Mouse (Mus musculus) hindbrain, embryonic 15.5 days (tissue): ENCODE measurements around the gene B3glct. TPM values are rescaled to one million over a fixed set of nuclear protein-coding genes. Genes with fewer than 3 reads are reported as not detected.

Experiments
- ATAC-seq: fragments of 200-750 bp; cut with Nextera tagmentation; 2 replicates; pipeline ENCODE4 v1.8.0; 2017; ENCODE audit warnings: low read depth, moderate number of reproducible peaks, moderate TSS enrichment; ENCODE audit not compliant: low FRiP score
- H3K27ac ChIP-seq: fragments of 300-500 bp; sonication (generic); replicated peaks from 2 replicates; pipeline ENCODE4 v1.5.1; 2015; ENCODE audit warnings: mild to moderate bottlenecking, inconsistent platforms
- H3K27me3 ChIP-seq: fragments of 300-500 bp; sonication (generic); 2 replicates; pipeline ENCODE4 v1.6.1; 2015; ENCODE audit warnings: control low read depth, inconsistent platforms
- H3K36me3 ChIP-seq: fragments of 300-500 bp; sonication (generic); 2 replicates; pipeline ENCODE4 v1.6.1; 2015; ENCODE audit warnings: control low read depth, inconsistent platforms
- H3K4me1 ChIP-seq: fragments of 300-500 bp; sonication (generic); replicated peaks from 2 replicates; pipeline ENCODE4 v1.6.1; 2015; ENCODE audit warnings: control low read depth, inconsistent platforms
- H3K4me2 ChIP-seq: fragments of 300-500 bp; sonication (generic); 2 replicates; pipeline ENCODE4 v1.6.1; 2015; ENCODE audit warnings: moderate library complexity, mild to moderate bottlenecking, inconsistent platforms
- H3K4me3 ChIP-seq: fragments of 300-500 bp; sonication (generic); 2 replicates; pipeline ENCODE4 v1.5.1; 2015; ENCODE audit warnings: mild to moderate bottlenecking, inconsistent platforms
- H3K9ac ChIP-seq: fragments of 300-500 bp; sonication (generic); 2 replicates; pipeline ENCODE4 v1.6.1; 2015; ENCODE audit warnings: inconsistent platforms
- H3K9me3 ChIP-seq: fragments of 300-500 bp; sonication (generic); 2 replicates; pipeline ENCODE4 v1.6.1; 2016; ENCODE audit warnings: control low read depth, inconsistent platforms
- WGBS: fragments of 180-500 bp; shearing (Covaris S2); methylation state at CpG from one replicate; pipeline ENCODE4 v1.1.7; 2015; 5-methylcytosine and 5-hydroxymethylcytosine counted together
- polyA plus RNA-seq: library from polyadenylated mRNA; unstranded; fragments of >200 nt; fragmentation: Nextera tagmentation; extraction: Ambion mirVana; gene quantifications from 2 replicates; pipeline ENCODE4 v1.2.1, GENCODE M21; 2015

Gene B3glct
- polyA plus RNA-seq, 1 experiment from 2014 or later, result 14.8 TPM

DNA sequence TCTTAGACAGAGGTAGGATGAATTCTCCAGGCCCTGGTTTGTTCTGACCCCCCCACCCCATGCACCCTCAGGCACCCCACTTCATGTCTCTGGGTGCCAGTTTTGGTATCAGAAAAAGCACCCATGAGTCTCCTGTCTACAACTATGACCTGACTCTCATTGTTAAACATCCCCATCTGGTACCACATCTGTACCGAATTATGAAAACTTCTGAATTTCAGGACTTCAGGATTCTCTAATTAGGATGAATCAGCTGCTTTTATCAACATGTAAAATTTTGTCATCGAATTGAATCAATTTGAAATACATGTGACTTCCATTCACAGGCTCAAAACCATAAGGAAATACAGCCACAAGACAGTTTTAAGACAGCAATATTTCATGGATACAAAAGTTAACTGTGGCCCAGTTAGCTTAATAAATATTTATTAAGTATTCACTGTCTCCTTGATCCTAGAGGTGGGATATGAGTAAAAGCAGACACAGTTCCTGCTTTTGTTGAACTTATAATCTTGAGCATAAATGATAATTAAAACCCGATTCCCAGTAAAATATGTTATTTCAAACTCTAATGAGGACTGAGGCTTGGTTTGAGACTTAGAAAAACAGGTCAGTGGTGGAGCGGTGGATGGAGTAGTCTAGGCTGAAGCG is 89.7 kb downstream of the B3glct start:
- Histone ChIP-seq H3K4me1 (no peaks in the 10 kb centered on the region), H3K9me3 (no peaks in the 10 kb centered on the region), H3K4me3 (no peak overlapping the region), H3K27ac (no peak overlapping the region), H3K4me2 (no peak overlapping the region), H3K36me3 (no peaks in the 10 kb centered on the region), H3K27me3 (no peaks in the 10 kb centered on the region), H3K9ac (no peak overlapping the region)
- no peak for ATAC-seq
- 93% methylated on average over 5 of the region's 5 CpGs for WGBS

DNA sequence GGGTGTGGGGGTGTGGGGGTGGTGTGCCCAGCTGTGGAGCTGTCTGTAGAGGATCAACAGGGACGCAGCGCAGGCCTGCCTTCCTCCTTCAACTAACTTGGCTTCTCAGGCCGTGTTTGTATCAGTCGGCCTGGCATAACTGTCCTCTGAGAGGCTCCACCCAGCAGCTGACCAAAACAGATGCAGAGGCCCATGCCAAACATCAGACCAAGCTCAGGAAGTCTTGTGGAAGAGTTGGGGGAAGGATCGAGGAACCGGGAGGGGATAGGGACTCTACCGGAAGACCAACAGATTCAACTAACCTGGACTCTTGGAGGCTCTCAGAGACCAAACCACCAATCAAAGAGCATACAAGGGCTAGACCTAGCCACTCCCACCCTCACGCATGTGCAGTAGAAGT is 91.6 kb downstream of the B3glct start:
- Histone ChIP-seq H3K9ac (no peak overlapping the region), H3K9me3 (no peaks in the 10 kb centered on the region), H3K36me3 (no peaks in the 10 kb centered on the region), H3K4me3 (no peak overlapping the region), H3K4me1 (no peaks in the 10 kb centered on the region), H3K4me2 (no peak overlapping the region), H3K27me3 (no peaks in the 10 kb centered on the region), H3K27ac (no peak overlapping the region)
- no peak for ATAC-seq
- 95% methylated on average over 8 of the region's 8 CpGs for WGBS

DNA sequence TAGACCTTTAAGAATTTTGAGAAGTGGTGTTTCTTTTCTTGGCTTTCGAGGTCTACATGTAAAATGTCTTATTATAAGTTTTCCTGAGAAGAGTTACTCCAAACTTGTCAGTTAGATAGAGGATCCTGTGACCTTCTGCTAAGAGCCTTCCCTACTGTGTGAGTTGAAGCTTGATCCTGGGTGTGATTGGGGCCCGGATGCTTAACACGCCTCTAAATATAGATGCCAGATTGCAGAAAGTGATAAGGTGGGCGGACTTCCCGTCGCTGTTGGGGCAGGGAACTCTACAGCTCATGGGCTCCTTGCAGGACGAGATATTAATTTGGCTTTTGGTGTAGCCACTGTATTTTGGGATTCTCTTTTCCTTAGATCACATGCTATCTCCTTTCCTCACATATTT is 98.0 kb downstream of the B3glct start:
- ATAC-seq, result no peak
- Histone ChIP-seq H3K27ac (no peak overlapping the region), H3K36me3 (no peaks in the 10 kb centered on the region), H3K27me3 (no peaks in the 10 kb centered on the region), H3K4me2 (no peak overlapping the region), H3K4me3 (no peak overlapping the region), H3K4me1 (no peaks in the 10 kb centered on the region), H3K9ac (no peak overlapping the region), H3K9me3 (no peaks in the 10 kb centered on the region)
- WGBS, result 90% methylated on average over 7 of the region's 7 CpGs

DNA sequence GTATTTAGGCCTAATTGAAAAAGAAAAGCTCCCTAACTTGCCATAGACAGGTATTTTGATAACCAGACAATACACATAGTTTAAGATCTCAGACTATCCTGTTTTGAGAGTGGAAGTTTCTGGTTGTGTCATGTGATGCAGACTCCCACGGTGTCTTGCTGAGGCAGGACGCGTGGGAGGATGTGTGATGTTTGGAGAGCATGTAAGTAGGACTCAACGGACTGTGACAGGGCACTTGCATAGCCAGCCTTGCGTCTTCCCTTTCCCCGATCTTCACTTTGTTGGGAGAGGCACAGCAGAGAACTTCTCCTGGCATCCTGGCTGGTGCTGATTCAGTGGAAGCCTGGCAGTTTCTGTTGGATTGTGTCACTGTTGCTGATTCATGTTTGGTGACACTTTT is 101.7 kb downstream of the B3glct start:
- no peaks in the 10 kb centered on the region for H3K4me1 ChIP-seq
- no peak overlapping the region for H3K4me2 ChIP-seq
- H3K4me3 ChIP-seq, result no peak overlapping the region
- no peaks in the 10 kb centered on the region for H3K27me3 ChIP-seq
- ATAC-seq, result no peak
- H3K27ac ChIP-seq, result no peak overlapping the region
- 93% methylated on average over 6 of the region's 6 CpGs for WGBS
- H3K9me3 ChIP-seq, result no peaks in the 10 kb centered on the region
- no peaks in the 10 kb centered on the region for H3K36me3 ChIP-seq
- no peak overlapping the region for H3K9ac ChIP-seq

DNA sequence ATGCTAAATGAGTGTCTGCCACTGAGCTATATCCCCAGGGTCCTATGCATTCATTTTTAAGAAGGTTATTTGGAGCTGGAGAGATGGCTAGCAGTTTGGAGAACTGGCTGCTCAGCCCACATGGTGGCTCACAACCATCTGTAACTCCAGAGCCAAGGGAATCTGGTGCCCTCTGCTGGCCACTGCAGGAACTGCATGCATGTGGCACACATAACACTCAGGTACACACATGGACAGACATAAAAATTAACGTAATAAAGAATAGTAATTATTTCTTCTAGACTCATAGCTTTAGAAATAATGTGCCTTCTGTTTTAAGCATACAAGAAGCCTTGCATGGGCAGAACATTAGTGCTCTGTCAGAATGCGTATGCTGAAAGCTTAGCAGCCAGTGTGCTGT is 102.4 kb downstream of the B3glct start:
- 99% methylated on average over 2 of the region's 2 CpGs for WGBS
- Histone ChIP-seq H3K9me3 (no peaks in the 10 kb centered on the region), H3K4me2 (no peak overlapping the region), H3K9ac (no peak overlapping the region), H3K36me3 (no peaks in the 10 kb centered on the region), H3K4me1 (no peaks in the 10 kb centered on the region), H3K27ac (no peak overlapping the region), H3K27me3 (no peaks in the 10 kb centered on the region), H3K4me3 (no peak overlapping the region)
- no peak for ATAC-seq

DNA sequence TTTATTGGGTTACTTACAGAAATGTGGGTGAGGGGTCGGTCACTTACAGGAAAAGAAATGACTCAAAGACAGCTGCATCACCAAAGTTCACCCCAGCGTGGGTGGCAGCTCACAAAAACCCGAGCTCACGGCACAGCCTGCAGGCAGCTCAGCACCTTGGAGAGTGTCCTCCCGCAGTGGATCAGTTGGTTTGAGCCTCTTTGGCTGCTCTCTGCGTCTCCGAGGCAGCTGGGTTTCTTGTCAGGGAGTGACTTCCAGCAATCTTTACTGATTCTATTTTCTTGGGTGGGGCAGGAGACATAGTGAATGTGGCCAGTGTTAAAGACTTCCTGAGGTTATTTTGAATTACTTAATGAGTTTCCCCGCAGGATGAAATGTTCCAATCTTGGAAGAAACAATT is 112.1 kb downstream of the B3glct start:
- Histone ChIP-seq H3K4me1 (no peaks in the 10 kb centered on the region), H3K9ac (no peak overlapping the region), H3K36me3 (no peaks in the 10 kb centered on the region), H3K9me3 (no peaks in the 10 kb centered on the region), H3K4me2 (no peak overlapping the region), H3K27me3 (no peaks in the 10 kb centered on the region), H3K4me3 (no peak overlapping the region), H3K27ac (no peak overlapping the region)
- ATAC-seq, result no peak
- WGBS, result 25% methylated on average over 8 of the region's 8 CpGs

DNA sequence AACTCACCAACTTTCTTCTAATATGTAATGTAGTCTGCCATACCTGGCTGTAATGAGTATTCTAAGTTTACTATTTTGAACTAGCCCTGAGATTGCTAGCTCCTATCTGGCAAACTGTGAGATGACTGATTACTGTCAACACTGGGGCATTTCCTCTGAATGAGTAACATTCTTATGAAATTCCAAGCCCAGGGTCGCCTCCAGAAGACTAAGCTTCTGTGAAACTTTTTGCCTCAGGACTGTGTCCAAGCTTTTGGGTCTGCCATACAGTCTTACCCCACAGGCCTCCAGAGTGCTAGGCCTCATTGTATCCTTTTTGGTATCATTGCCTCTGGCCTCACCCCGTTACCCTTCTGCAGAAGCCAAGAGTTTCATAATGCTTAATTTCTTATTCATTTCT is 132.0 kb downstream of the B3glct start:
- H3K4me1 ChIP-seq, result peaks cover 4% of the 10 kb centered on the region; the same call in 1 of the 2 replicates
- WGBS, result 79% methylated on average over 2 of the region's 2 CpGs
- no peak for ATAC-seq
- no peaks in the 10 kb centered on the region for H3K27me3 ChIP-seq
- no peaks in the 10 kb centered on the region for H3K36me3 ChIP-seq
- H3K9ac ChIP-seq, result no peak overlapping the region
- no peaks in the 10 kb centered on the region for H3K9me3 ChIP-seq
- no peak overlapping the region for H3K4me3 ChIP-seq
- no peak overlapping the region for H3K4me2 ChIP-seq
- no peak overlapping the region for H3K27ac ChIP-seq

DNA sequence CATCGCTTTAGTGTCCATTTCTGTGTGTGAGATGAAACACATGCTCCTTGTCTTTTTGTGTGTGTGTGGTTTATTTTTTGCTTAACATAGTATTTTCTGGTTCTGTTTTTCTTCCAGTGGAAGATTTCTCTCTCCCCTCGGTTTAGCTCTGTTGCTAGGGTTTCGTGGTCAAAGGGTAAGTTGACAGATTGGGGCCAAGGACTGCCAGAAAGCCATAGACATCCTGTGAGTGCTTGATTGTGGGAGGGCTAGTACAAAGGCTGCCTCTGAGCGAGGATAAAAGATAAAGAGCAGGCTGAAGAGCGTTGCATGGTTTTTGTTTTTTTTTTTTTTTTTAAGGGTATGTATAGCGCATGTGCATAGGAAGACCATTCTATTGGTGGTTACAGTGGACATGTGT is 133.8 kb downstream of the B3glct start:
- Histone ChIP-seq H3K9me3 (no peaks in the 10 kb centered on the region), H3K27me3 (no peaks in the 10 kb centered on the region), H3K36me3 (no peaks in the 10 kb centered on the region), H3K27ac (no peak overlapping the region), H3K9ac (no peak overlapping the region), H3K4me2 (peak overlapping the region; percentile 12; the same call in 1 of the 2 replicates), H3K4me1 (peaks cover 4% of the 10 kb centered on the region; the same call in 1 of the 2 replicates), H3K4me3 (no peak overlapping the region)
- ATAC-seq, result no peak
- 37% methylated on average over 6 of the region's 6 CpGs for WGBS

Other genes starting within 250 kb of the B3glct start
- gene Tex26, start 238.6 kb upstream of the B3glct start, polyA plus RNA-seq, result 1.4 and 2.2 TPM in 2 replicates
- 0.13 and 0.43 TPM in 2 replicates for gene Wdr95, start 149.6 kb upstream of the B3glct start, polyA plus RNA-seq
- gene Hsph1, start 41.9 kb upstream of the B3glct start, polyA plus RNA-seq, result 97.4 and 97.6 TPM in 2 replicates